Mouse (Mus musculus): ENCODE results near the gene Serp1.
"Not testable (repeated sequence)": the region's sequence is repeated elsewhere in the genome, so short reads cannot be mapped to it uniquely, and the experiment has no call there.

Serp1 gene

DNA sequence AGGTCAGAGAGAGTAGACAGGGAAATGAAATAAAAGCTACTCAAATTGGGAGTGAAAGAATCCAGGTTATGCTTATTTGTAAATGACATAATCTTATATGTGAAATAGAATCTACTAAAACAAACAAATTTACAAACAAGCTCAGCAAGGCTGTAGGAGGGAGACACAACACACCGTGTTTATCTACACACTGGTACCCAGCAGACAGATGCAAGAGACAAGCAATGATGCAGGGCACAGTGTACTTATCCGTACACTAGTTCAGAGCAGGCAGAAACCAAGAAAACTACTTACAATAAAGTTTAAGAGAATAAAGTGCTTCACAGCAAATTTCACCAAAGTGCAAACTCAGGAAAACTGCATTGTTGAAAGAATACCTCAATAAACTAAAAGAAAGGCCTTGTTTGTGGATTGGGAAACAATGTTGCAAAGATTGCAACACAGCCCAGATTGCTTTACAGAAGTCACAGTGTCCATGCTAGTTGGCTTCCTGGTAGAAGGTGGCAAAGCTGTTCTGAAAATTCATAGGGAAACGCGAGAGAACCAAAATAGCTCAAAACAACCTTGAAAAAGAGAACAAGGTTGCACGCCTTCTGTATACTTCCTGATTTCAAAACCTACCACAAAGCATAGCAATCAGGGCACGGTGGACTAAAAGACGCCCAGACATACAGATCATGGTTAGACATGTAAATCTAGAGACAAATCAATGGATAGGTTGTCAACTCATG is 17.5 kb downstream of the Serp1 start:
- no peak for DNase-seq (ENCODE audit: low spot score in 2 of 2)

DNA sequence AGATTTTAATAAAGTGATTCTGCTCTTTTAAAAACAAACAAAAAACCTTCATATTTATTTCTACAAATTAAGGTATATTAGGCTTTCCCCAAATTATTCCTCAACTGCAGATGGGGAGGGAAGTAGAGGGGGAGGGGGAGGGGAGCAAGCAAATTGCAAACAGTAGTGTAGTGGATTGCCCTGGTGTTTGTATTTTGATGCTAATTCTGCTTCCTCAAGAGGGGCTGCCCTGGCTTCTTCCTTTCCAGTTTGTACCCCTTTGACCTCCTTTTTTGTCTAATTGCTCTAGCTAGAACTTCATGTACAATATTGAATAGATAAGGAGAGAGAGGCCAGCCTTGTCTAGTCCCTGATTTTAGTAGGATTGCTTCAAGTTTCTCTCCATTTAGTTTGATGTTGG is 21.0 kb downstream of the Serp1 start:
- no peak for DNase-seq (ENCODE audit: low spot score in 2 of 2)

DNA sequence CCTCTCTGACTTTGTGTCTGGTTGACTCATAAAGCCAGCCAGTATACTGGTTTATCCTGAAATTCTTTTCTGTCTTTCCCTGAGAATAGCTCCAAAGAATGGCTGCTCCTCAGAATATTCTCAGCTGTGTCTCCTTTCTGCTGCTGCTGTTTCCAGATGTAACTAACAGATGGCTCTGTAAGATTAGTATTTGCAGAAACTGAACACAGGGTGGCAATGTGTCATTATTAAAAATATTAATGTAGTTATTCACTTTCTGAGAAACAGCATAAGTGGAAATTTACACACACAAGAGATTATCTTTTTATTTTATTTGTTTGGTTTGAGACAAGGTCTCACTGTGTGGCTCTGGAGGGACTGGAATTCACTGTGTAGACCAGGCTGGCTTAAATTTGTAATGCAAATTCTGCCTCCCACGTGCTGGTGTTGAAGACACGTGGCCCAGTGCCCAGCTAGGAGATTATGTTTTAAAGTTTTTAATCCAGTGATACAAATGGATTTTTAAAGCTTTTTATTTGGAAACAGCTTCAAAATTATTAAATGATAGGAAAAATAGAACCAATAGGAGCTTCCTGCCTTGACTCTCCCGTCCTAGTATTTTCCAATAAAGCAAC is 21.9 kb downstream of the Serp1 start:
- DNase-seq (ENCODE audit: low spot score in 2 of 2), result no peak

DNA sequence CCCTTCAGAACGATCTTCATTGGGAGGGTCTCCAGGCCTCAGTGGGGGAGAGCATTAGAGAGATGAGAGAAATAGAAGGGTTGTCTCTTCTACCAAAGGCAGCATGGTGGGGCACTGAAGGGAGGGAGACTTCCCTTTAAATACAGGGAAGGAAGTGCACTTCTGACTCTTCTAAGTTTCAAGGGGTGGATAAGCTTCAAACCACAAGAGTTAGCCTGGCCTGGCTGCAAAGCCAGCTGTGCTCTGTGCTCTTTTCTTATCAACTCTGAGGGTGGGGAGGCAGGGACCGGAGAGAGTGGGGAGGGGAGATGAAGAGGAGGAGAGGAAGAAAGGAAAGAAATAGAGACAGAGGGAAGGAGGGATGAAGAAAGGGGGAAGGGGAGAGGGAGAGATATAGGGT is 23.7 kb downstream of the Serp1 start:
- no peak for DNase-seq (ENCODE audit: low spot score in 2 of 2)

DNA sequence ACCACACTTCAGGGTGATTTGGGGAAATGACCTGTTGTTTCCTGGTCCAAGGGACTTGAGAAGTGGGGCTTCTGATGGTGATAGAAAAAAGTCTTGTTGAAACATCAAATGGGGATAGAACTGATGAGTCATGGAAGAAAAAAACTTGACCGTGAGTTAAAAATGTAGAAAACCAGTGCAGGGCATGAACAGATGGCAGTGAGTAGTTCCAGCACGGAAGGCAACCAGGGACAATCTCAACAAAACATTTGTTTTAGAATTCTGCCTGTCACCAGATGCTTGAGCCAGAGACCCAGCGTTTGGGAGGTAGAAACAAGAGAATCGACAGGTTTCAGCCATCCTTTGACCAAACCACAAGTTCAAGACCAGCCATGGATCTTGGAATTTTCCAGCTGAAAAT is 32.1 kb downstream of the Serp1 start:
- peak in 1 of 2 experiments; percentile 44 for DNase-seq (ENCODE audit: low spot score in 2 of 2)

DNA sequence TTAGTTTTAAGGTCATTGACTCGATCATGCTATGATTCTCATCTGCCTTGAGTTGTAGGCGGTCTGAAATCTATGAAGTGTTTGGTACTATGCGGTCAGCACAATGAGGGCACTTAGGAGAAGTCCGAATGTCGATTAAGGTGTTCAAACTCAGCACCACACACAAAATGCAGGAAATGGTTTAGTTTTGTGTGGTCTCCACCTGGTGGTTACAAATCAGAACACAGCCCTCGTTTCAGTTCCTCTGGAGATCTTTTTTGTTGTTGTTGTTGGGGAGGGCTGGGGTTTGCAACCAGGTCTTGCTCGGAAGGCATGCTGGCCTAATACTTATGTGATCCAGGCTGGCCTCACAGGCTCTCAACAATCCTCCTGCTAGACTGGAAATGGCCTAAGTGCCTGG is 34.9 kb downstream of the Serp1 start:
- peak in 1 of 2 experiments; percentile 52 for DNase-seq (ENCODE audit: low spot score in 2 of 2)

DNA sequence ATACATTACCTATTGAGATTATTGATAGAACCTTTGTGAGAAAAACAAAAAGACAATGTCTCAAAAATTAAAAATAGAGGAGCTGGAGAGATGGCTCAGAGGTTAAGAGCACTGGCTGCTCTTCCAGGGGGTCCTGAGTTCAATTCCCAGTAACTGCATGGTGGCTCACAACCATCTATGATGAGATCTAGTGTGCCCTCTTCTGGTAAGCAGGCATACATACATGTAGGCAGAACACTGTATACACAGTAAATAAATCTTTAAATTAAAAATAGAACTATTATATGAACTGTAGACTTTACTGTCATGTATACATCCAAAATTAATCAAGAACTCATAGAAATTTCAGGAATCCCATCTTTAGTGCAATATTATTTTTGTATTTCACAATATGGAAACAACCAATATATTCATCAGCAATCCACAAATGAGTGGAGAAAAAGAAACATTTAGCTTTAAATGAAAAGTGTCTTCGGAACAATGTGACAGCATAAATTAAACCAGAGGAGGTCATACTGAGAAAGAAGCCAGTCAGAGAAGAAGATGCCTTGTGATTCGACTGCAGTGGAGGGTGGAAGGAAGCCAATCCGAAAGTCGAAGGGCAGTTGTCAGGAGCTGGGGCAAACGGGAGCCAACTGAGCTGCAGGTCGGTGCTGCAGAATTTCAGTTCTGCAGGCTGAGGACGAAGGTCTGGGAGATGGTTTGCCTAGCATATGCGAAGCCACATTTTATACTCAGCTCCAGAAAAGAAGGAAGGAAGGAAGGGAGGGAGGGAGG is 37.5 kb downstream of the Serp1 start:
- DNase-seq (ENCODE audit: low spot score in 2 of 2), result no peak

DNA sequence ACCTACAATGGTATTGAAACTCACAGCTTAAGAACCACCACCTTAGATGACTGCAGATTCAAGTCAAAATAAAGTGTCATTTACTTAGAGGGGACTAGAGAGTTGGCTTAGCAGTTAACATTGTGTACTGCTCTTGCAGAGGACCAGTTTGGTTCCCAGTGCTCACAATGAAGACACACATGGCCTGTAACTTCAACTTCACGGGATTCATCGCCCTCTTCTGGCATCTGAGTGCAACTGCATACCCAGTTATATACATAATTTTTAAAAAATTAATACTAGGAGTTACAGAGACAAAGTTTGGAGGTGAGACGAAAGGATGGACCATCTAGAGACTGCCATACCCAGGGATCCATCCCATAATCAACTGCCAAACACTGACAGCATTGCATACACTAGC is 38.6 kb downstream of the Serp1 start:
- no peak for DNase-seq (ENCODE audit: low spot score in 2 of 2)

DNA sequence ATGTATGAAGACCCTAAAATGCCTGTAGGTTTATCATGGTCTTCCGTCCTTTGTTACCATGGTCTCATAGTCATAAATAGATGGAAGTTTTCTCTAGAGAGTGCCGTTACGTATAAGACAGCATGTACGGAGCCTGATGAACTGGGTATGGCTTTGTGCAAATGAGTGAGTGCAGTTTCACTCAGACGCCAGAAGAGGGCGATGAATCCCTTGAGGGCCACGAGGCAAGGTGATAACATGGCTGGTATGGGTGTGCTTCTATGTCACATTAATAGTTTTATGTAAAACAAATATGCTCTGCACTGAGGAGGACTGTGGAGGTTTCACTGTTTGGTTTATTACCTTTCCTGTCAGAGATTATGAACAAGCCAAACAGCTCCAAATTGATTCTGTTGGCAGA is 39.8 kb downstream of the Serp1 start:
- no peak for DNase-seq (ENCODE audit: low spot score in 2 of 2)

DNA sequence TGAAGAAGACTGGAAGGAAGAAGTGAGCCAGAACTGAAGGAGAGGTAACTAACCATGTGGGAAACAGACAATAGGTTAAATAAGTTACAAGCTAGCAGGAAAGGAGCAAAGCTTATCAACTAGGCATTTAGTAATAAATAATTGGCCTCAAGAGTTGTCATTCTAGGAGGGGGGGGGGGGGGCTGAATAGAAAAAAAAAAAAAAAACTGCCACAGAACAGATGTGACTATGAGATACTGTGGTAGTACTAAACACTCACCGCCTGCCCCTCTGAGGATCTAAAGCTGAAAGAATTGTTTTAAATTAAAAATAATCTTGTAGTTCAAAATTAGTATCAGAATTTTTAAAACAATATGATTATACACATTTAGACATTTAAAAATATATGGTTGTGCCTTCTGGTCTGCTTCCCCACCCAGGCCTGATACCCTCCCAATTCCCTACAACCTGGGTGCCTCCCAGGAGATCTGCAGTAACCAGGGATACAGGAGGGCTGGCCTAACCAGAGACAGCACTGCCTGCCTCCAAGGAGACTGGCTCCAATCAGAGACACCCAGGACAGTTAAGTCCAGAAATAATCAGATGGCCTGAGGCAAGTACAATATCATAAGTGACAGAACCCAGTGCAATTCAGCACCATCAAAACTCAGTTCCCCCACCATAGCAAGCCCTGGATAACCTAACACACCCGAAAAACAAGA is 46.8 kb downstream of the Serp1 start:
- DNase-seq (ENCODE audit: low spot score in 2 of 2), result no peak

DNA sequence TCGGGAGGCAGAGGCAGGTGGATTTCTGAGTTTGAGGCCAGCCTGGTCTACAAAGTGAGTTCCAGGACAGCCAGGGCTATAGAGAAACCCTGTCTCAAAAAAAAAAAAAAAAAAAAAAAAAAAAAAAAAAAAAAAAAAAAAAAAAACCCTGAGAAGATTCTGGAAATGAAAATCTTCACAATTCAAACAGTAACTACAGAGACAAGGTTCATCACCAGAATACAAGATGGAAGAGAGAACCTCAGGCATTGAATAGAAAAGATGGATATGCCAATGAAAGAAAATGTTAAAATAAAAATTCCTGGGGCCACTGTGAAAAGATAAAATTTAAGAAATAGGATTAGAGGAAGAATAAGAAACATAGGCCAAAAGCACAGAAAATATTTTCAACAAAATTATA is 50.4 kb downstream of the Serp1 start:
- not testable (repeated sequence) for DNase-seq (ENCODE audit: low spot score in 2 of 2)

Data from left cerebral cortex, adult 9 months (tissue).